Mouse (Mus musculus) mouse embryonic stem cell (cell line): ENCODE measurements around the gene Gtf3c4.

Source experiments
- in situ Hi-C, 2 experiments: fragments of 300-500 bp; cut with MboI; formaldehyde crosslinking; loops; 1 replicate in 1 of 2; 3 replicates in 1 of 2; pipeline ENCODE4 v1.14.3; 2019 to 2020; ENCODE audit warnings: low sequenced_read_pairs in 2 of 2, low pct_unique_long_range_greater_than_20kb in 1 of 2, mixed read lengths in 1 of 2; ENCODE audit not compliant: unreplicated experiment in 1 of 2

Gene Gtf3c4

DNA sequence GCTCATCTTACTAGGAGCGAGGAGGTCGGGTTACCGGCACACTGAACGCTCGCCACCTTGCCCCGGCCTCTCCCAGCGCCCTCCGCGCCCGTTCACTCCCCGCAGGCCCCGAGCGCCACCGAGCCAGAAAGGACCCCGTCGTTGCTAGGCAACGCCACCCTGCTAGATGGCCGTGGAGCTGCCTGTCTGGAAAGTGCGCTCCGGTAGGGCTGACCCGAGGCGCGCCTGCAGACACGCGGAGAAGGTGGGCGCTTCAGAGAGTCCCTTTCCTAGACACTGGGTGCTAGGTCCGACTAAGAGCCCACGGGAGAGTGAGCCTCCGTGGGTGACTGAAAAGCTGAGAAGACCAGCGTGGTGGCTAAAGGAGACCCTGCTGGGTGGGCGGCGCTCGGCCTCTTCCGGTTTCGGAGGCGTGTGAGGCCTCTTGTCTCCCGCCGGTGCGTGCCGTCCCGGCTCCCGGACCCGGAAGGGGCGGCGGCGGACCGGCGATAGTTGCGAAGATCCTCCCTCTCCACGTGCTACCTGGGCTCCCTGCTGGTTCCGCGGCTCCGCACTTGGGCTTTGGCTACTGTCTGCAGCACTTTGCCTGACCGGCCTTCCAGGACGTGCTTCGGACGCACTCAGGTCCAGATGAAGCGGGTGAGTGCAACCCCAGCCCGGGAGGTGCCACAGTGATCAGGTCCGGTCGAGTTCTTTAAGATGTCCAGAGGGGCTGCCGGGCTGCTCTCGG is at the start of gene Gtf3c4, which contains the start of gene Ddx31:
Gtf3c4 (minus strand) TSS at position 139 of the 730 bp plus-strand sequence.
Ddx31 (plus strand) TSS at position 185 of the 730 bp plus-strand sequence.
- in situ Hi-C loops = no loop called here

DNA sequence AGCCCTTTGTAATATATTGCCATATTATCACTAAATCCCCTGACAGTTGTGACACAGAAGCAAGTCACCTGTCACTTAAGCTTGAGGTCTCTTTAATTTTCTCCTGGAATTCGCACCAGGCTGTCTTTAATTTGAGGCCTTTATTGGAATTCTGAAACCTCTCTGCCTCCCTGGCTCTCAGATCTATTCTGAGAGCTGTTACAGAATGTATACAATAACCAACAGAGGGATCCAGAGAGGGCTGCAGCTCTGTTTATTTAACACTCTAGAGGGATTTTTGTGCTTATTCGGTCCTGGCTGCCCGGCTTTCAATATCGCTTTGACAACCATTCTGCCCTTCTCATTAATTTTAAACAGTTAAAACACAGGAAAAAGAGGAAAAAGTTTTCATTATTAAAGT is 44.8 kb upstream of the Gtf3c4 start:
- in situ Hi-C loops = no loop called here

DNA sequence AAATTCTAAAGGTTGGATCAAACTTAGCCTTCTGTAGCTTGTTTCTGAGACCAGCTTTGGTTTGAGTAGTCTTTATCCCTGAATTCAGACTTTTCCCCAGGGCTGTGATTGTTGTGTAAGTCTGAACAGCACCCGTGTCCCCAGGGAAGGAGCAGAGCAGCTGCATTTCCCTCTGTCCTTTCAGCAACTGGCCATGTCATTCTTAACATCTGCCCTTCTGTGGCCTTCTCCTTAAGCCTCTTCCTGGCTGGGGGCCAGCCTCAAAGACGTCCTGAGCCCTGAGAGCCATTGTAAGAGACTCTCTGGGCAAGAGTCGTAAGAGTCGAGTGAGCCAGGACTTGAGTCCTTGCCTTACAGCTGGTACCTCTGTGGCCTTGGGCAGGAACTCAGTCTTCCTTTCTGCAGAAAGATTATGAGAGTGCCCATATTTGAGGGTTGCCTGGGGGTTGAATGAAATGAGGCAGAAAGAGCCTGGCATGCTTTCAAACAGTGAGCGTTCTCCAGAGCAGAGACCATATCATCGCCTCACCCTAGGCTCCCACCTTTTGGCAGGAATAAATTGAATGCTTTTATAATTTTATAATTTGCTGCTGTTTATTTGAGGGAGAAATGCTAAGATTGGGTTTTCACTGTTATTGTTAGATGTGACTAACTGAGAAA is 42.8 kb upstream of the Gtf3c4 start:
- in situ Hi-C loops = no loop called here

DNA sequence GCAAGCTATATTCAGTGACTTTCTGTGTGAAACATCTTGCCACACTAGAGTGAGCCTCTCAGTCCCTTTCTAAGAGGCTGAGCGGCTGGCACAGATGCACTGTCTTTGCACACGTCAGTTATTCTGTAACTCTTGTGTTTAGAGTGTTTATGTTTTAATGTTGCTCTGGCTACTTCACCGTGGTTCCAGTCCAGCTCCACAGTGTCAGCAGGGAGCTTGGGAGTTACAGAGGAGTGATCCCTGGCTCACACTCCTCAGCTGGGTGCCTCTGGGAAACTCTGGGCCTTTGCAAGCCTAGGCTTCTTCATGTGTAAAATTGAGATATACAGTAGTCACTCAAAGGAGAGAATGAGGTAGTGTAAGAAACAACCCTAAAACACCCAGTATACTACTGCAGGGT is 41.9 kb upstream of the Gtf3c4 start:
- in situ Hi-C loops = no loop called here

DNA sequence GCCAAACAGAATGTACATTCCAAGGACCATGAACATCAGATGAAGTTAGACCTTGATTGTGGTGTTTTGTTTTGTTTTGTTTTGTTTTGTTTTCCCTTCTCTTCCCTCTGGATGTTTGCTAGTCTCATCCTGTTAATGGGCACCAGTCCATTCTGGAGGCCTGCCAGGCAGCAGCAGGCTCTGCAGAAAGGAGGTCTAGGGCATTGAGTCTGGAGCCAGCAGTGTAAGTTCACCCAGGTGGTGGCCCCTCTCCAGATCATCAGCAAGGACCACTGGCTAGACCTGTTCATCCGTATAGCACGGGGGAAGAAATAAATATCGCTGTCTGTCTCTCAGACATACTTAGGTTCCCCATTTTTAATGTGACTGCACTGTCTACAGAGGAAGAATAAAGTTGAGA is 41.1 kb upstream of the Gtf3c4 start:
- in situ Hi-C loops = no loop called here

DNA sequence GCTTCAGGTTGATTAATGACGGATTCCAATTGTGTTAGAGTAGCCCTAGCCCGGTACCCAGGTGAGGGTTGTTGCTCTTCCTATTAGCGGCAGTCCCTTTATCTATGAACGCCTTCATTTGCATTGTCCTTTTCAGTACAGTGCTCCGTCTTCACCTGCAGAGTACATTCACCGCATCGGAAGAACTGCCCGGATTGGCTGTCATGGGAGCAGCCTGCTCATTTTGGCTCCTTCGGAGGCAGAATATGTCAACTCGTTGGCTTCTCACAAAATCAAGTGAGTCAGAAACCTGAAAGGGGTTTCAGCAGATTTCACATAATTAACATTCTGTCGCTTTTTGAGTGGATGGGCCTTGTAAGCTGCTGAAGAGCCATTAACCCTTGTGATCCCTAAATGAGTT is 35.4 kb upstream of the Gtf3c4 start:
- in situ Hi-C loops = no loop called here

DNA sequence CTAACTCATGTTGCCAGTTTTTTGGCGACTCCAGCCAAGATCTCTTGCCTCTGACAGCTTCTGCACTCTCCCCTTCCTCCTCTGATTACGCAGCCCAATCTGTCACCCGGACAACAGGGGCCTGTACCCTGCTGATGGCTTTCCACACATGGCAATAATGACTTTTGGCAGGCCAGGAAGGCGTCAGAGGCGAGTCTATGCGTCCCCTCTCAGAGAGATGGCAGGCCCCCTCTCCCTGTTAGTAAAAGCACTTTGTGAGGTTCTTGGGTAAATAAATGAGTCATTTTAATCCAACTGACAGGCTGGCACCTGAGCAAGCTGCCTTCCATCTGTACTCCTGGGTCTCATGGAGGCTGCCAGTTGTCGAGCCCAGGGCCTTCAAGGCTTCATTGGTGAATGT is 27.3 kb upstream of the Gtf3c4 start:
- in situ Hi-C loops = no loop called here

DNA sequence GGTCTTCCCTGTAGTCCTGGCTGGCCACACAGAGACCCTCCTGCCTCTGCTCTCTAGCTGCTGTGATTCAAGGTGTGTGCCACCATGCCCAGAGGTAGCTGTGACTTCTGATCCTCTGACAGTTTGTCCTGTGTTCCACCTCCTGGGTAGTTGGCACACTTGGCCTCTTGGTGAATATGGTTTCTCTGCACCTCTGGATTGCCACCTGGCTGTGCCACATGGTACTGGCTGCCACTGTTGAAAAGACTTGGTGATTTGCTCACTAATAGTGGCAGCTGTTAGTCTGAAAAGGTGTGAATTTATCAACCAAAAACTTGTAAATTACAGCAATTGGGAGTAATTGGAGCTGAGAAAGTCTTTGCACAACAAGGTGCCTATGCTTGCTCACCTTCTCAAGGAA is 23.7 kb upstream of the Gtf3c4 start:
- in situ Hi-C loops = no loop called here

DNA sequence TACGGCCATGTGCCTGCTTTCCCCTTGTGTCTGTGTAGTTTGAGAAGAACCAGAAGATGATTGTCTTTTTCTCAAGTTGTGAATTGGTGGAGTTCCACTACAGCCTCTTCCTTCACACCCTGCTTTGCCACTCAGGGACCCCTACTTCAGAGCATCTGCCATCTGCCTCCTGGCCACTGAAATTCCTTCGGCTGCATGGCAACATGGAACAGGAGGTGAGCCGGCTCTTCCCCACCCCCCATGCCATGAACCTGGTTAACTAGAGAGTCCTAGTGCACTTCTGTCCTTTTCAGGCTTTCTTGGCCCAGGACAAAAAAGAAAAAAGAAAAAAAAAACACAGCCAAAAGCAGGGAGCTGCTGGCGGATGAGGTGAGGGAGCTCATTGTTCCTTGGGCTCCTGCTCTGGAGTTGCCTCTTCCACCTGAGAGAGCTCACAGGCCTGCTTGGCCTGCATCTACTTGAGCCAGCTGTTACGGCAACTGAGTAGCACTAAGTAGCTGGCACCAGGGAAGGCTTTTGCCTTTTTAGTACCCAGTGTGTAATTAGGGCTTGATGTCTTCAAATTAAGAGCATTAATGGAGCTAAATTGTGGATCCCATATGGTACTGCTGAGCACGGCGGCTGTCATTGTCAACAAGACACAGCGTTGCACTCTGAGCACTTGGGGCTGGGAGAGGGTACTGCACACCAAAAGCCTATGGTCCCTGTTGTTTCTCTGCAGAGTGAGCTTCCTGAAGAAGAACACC is 20.7 kb upstream of the Gtf3c4 start:
- in situ Hi-C loops = no loop called here

DNA sequence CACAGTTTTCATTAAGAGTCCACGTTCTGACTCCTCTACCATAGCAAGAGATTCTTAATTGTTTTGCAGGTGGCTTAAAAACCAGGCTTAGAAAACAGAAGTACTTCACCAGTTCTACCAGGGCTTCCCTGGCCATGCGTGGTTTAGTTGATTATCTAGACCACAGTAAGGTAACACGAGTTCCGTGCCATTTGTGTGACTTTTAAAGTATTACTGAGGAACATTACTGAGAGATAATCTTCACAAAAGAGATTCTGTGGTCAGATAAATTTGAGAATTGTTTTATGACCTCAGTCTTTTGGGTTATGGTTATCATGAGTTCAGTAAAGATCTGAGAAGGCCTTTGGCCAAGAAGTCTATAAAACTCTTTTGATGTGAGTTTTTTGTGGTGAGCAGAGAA is 19.1 kb upstream of the Gtf3c4 start:
- in situ Hi-C loops = no loop called here

DNA sequence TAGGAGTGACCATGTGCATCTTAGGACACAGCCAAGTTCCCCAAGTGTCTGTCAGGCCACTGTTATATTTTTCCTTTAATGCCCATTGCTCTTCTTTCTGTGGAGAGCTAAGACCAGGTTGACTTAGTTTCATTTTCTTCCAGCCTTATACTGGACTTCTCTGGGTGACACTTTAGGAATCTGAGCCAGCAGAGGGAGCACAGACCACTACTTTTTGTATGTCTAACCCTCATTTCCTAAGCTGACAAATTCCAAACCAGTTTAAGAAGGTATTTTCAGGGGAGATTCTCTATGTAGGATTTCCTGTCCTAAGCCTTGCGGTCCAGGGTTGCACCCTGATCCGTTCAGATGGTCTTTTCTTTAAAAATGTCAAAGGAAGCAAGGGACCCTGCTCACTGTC is 15.6 kb upstream of the Gtf3c4 start:
- in situ Hi-C loops = no loop called here

DNA sequence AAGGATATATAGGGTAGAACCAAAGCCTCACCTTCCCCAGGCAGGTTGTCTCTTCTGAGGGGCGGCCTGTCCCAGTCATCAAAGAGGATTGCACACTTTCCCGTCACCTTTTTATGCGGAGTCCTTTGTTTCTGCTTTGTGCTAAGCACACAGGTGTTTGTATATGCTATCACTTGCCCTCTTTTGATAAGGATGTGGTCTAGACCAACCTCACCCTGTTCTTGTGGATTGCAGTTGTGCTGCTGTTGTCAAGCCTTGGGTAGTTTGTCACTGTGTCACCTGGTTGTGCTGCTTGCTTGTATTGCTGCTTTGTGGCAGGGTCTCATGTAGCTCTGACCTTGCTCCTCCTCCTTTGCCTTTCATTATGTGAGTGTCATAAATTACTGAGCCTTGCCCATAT is 12.4 kb upstream of the Gtf3c4 start:
- in situ Hi-C loops = no loop called here

DNA sequence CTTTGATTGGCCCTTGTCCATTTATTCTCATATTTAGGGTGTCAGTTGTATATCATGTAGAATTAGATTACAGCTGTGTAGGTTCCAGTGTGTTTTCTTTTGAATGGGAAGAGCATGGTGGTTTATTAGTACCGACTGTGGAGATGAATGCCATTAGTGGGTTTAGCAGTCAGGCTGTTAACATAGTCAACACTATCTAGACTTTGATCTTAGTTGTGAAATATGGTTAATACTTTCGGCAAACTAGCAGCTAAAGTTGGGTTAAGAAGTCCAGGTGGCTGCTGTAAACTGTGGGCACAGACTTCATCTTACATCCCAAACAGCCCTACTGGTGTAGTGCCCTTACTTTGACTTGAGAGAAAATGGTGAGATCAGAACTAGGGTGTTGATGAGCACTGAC is 8.7 kb upstream of the Gtf3c4 start:
- in situ Hi-C loops = no loop called here

DNA sequence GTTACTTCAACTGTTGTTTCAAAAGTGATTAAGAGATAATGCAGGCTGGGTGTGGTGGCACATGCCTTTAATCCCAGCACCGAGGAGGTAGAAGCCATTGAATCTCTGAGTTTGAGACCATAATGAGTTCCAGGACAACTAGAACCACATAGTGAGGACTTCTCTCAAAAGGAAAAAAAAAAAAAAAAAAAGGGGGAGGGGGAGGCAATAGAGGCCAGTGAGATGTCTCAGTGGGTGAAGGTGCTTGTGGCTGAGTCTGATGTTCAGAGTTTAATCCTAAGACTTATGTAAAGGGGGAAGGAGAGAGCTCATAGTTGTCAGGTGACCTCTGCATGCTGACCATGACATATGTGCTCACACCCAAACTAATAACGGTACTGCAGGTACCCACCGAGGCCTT is 1.9 kb upstream of the Gtf3c4 start:
- in situ Hi-C loops = no loop called here

DNA sequence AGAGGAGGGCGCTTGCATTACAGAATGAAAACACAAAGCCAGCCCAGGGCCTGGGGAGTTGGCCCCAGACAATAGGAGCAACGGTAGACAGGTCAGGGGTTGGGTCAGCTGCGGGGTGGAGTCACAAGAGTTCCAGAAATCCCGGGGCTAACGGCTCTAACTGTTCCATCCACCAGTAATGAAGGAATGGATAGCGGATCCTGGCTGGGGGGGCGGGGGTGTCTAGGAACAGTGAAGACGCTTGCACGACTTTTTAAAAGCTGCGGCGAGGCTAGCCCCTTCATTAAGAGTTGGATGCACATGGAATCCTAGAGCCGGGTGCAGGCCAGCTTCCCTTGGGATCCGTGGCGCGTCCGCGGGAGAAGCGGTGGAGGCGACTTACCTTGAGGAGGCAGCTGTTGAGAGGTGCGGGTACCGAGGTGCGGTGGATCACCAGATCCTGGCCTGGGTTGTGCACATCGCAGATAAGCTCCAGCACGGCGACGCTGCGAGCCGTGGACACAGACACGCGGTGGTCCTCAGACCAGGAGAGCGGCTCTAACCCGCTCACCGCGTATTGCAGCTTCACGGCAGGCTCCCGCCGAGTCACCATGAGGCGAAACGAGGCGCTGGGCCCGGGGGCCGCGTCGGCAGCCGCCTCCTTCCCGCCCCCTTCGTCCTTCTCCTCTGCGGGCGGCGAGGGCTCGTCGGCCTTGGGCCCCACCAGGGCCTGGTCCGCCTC is 499 bp downstream of the Gtf3c4 start:
- in situ Hi-C loops = no loop called here

DNA sequence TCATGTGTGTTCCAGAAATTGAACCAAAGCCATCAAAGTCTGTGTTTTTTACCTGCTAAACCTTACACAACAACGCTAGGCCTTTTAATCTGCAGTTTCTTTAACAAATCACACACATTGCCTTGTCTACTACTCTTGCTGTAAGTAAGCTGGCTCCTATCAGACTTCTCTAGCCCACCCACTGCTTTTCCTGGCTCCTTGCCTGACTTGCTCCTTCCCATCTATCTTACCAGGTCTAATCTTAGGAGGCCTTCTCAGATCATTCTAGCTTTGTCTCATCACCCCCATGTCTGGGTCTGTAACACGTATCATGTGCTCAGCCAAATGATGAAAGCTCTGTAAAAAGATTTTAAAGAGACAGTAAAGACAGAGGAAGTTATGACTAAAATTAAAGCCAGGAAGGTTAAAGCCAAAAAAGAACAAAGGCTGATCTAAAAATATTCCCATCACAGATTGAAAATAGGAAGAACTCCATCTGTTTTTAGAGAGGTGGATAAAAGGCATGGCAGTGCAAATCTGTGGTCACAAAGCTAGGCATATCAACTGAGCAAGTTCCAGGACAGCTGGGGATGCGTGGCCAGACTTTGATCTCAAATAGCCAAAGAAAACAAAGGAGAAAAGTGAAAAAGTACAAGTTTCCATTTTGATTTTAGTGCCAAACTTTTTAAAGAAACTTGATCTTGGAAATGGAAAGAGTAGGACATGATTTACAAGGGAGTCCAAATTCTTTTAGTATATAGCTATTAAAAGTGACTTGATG is 3.8 kb downstream of the Gtf3c4 start:
- in situ Hi-C loops = no loop called here

DNA sequence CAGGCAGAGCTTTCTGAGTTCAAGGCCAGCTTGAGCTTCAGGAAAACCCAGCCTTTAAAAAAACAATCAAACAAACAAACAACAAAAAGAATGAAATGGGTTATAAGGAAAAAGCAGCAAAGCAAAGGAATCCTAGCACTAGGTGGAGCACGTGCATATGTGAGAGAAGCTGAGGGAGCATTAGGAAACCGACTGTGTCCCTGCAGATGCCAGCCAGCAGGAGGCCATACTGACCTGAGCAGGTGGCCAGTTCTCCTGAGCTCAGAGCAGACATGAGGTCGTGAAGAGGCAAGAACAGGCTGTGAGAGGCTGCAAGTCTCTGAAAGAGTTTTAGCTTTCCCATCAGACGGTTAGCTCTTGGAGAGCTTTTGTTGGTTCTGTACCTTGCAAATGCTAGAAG is 10.9 kb downstream of the Gtf3c4 start:
- in situ Hi-C loops = no loop called here

DNA sequence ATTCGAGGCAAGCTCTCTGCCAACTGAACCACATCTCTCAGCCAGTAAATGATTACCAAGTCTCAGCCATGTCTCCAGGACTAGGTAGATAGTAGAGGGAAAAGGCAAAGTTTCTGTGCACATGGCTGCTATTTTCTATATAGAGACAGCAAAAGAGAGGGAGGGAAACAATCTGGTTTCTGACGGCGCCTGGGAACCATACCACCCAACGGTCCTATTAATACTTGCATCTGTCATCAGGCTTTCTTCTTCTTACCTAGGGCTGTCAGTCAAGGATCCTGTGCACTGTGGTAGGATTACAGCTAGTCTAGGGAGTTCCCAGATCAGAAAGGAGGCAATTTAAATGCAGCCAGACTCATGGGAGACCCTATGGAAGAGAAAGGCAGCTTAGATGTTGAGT is 21.3 kb downstream of the Gtf3c4 start:
- in situ Hi-C loops = no loop called here
